In genomic region chr3:87855936-87856335, GRCm38 (mm10) we compare ENCODE assay signal across 26 mouse cellular contexts. TPM values are rescaled to one million over a fixed set of nuclear protein-coding genes. Genes with fewer than 3 reads are reported as not detected.
DNase-seq lines count a peak whose midpoint lies in the region; ATAC-seq and TF ChIP-seq lines count a peak whose summit lies in the region.
"Had no signal": no experiment of that assay in that cellular context is flagged by ENCODE, and none has a peak within 500 bp of the region (broad histone marks: within the 10 kb centered on the region; RNA-seq: fewer than 3 reads in every experiment).

No protein-coding gene starts in this region.

- no peaks in the 10 kb centered on the region for H3K27me3 ChIP-seq in liver, adult 2 months (ENCODE audit: control insufficient read depth, insufficient read depth, low read length)
- H3K27me3 ChIP-seq in liver, embryonic 12.5 days (replicated peaks), result no peaks in the 10 kb centered on the region
- H3K27me3 ChIP-seq: hindbrain, embryonic 13.5 days; kidney, embryonic 15.5 days; neural tube, embryonic 15.5 days had no signal

- 72% methylated on average over 8 of the region's 8 CpGs for WGBS in liver, adult 2 months
- 81% methylated on average over 8 of the region's 8 CpGs for WGBS in liver, embryonic 12.5 days (ENCODE audit: insufficient replicate concordance)

- intact Hi-C loops in gastrocnemius, postnatal 14 days (cut with DNase I; ENCODE audit: low total_unique reads), result no loop called here
- intact Hi-C loops in left cerebral cortex, postnatal 36 days (cut with DNase I), result no loop called here

- peak; percentile 32 for DNase-seq in gastrocnemius, postnatal 14 days
- no peak for DNase-seq in gastrocnemius, postnatal 4 days (ENCODE audit: low spot score in 2 of 2)
- DNase-seq in liver, adult 2 months (ENCODE audit: extremely low read depth, low read depth, low spot score), result no peak
- peak; percentile 47 for DNase-seq in testis, postnatal 10 days (ENCODE audit: low spot score)
- DNase-seq in testis, postnatal 14 days (ENCODE audit: low spot score), result no peak
- DNase-seq in left cerebral cortex, postnatal 36 days (ENCODE audit: low spot score in 2 of 2), result no peak
- DNase-seq: adrenal gland, postnatal 25 days; cerebellum, adult 9-11 months; gastrocnemius, postnatal 36 days; kidney, adult 11 months; liver; liver, postnatal 0 days; thymus, postnatal 14 days had no signal

- no peak for TF ChIP-seq CTCF in liver, adult 2 months (IDR thresholded peaks at IDR 0.05; ENCODE audit: low read depth, low read length)

- no peak overlapping the region for H3K4me3 ChIP-seq in liver, adult 2 months (ENCODE audit: insufficient read depth, low read depth, low read length)
- H3K4me3 ChIP-seq in liver, embryonic 12.5 days, result no peak overlapping the region
- H3K4me3 ChIP-seq: forebrain, embryonic 10.5 days; hindbrain, embryonic 13.5 days; kidney, embryonic 15.5 days; neural tube, embryonic 15.5 days had no signal

- no peaks in the 10 kb centered on the region for H3K9me3 ChIP-seq in liver, embryonic 12.5 days (replicated peaks)
- H3K9me3 ChIP-seq: hindbrain, embryonic 13.5 days; kidney, embryonic 15.5 days; neural tube, embryonic 15.5 days had no signal

- no peak for TF ChIP-seq POLR2A in liver, adult 2 months (IDR thresholded peaks at IDR 0.05; ENCODE audit: extremely low read depth, insufficient read depth, low read length)

- ATAC-seq in liver, embryonic 12.5 days, result no peak
- ATAC-seq: CD4-positive, CD25-positive, alpha-beta regulatory T cell, adult 4 months; liver, postnatal 0 days had no signal

- no peak overlapping the region for H3K9ac ChIP-seq in liver, adult 2 months (ENCODE audit: low read depth, low read length)
- no peak overlapping the region for H3K9ac ChIP-seq in liver, embryonic 12.5 days
- H3K9ac ChIP-seq: kidney, embryonic 15.5 days; liver, postnatal 0 days; neural tube, embryonic 15.5 days had no signal

- peak overlapping the region; percentile 34; the same call in 1 of the 2 replicates for H3K27ac ChIP-seq in liver, adult 2 months (replicated peaks; ENCODE audit: insufficient read depth, low read depth, low read length)
- H3K27ac ChIP-seq in liver, embryonic 12.5 days, result no peak overlapping the region
- H3K27ac ChIP-seq: forebrain, embryonic 10.5 days; hindbrain, embryonic 13.5 days; kidney, embryonic 15.5 days; macrophage; neural tube, embryonic 15.5 days had no signal

- no peaks in the 10 kb centered on the region for H3K79me2 ChIP-seq in liver, adult 2 months (ENCODE audit: control insufficient read depth, insufficient read depth, low read length)

- H3K4me2 ChIP-seq in liver, embryonic 12.5 days, result no peak overlapping the region
- H3K4me2 ChIP-seq: hindbrain, embryonic 13.5 days; kidney, embryonic 15.5 days; neural tube, embryonic 15.5 days had no signal

- peaks cover 20% of the 10 kb centered on the region; the same call in 1 of the 2 replicates for H3K36me3 ChIP-seq in liver, adult 2 months (ENCODE audit: control insufficient read depth, insufficient read depth, low read length)
- H3K36me3 ChIP-seq in liver, embryonic 12.5 days, result peaks cover 51% of the 10 kb centered on the region

- peaks cover 8% of the 10 kb centered on the region for H3K4me1 ChIP-seq in liver, adult 2 months (ENCODE audit: control insufficient read depth, insufficient read depth, low read length)
- peaks cover 4% of the 10 kb centered on the region; the same call in 1 of the 2 replicates for H3K4me1 ChIP-seq in liver, embryonic 12.5 days
- H3K4me1 ChIP-seq: kidney, embryonic 15.5 days had no signal

RNA-seq across cellular contexts. Expression of gene Sh2d2a, which starts 9.4 kb away (rescaled TPM):
- under 1 TPM in 1 of 2 experiments, not detected in 1; 0.06 TPM for total RNA-seq in gastrocnemius, postnatal 14 days (2021)
- under 1 TPM in 1 of 2 experiments, not detected in 1; 0.16 TPM for total RNA-seq in gastrocnemius, postnatal 4 days (2021)
- total RNA-seq in liver, adult 2 months (2014; rRNA removed), result 0.09 and 0.20 TPM in 2 replicates
- 0.39 and 0.83 TPM in 2 replicates for polyA plus RNA-seq in liver, adult 2 months (2012; rRNA removed)
- polyA plus RNA-seq in liver, embryonic 12.5 days (2016; fragmentation: Nextera tagmentation; extraction: Ambion mirVana), result 0.04 and 0.11 TPM in 2 replicates
- not detected for total RNA-seq in left cerebral cortex, postnatal 36 days (2021)
- total RNA-seq: left cerebral cortex, postnatal 25 days; midbrain, postnatal 0 days had no signal
- polyA plus RNA-seq: brain, embryonic 14.5 days; forebrain, embryonic 16.5 days; hindbrain, embryonic 13.5 days; kidney, embryonic 15.5 days; macrophage; midbrain, postnatal 0 days; neural tube, embryonic 15.5 days had no signal

RNA-seq across cellular contexts. Expression of gene Prcc, which starts 29.5 kb away (rescaled TPM):
- total RNA-seq in gastrocnemius, postnatal 14 days (2021), result 10 to 100 TPM; 40.1 to 40.5 TPM
- total RNA-seq in gastrocnemius, postnatal 4 days (2021), result 10 to 100 TPM; 56.7 to 58.3 TPM
- 8.0 and 9.9 TPM in 2 replicates for total RNA-seq in liver, adult 2 months (2014; rRNA removed)
- 15.1 and 16.8 TPM in 2 replicates for polyA plus RNA-seq in liver, adult 2 months (2012; rRNA removed)
- 8.7 and 8.9 TPM in 2 replicates for polyA plus RNA-seq in liver, embryonic 12.5 days (2016; fragmentation: Nextera tagmentation; extraction: Ambion mirVana)
- 10 to 100 TPM; 59.8 to 63.6 TPM for total RNA-seq in left cerebral cortex, postnatal 36 days (2021)

RNA-seq across cellular contexts. Expression of gene Pear1, which starts 31.8 kb away (rescaled TPM):
- 10 to 100 TPM; 14.4 to 17.9 TPM for total RNA-seq in gastrocnemius, postnatal 14 days (2021)
- 10 to 100 TPM; 20.8 to 26.2 TPM for total RNA-seq in gastrocnemius, postnatal 4 days (2021)
- 2.3 and 4.7 TPM in 2 replicates for total RNA-seq in liver, adult 2 months (2014; rRNA removed)
- 8.7 and 12.7 TPM in 2 replicates for polyA plus RNA-seq in liver, adult 2 months (2012; rRNA removed)
- 9.4 and 10.2 TPM in 2 replicates for polyA plus RNA-seq in liver, embryonic 12.5 days (2016; fragmentation: Nextera tagmentation; extraction: Ambion mirVana)
- total RNA-seq in left cerebral cortex, postnatal 36 days (2021), result 1 to 10 TPM; 6.8 to 9.2 TPM

RNA-seq across cellular contexts. Expression of gene Hdgf, which starts 50.2 kb away (rescaled TPM):
- total RNA-seq in gastrocnemius, postnatal 14 days (2021), result 100 to 1,000 TPM; 152 to 161 TPM
- total RNA-seq in gastrocnemius, postnatal 4 days (2021), result 100 to 1,000 TPM; 179 to 182 TPM
- 58.8 and 64.5 TPM in 2 replicates for total RNA-seq in liver, adult 2 months (2014; rRNA removed)
- 74.7 and 87.3 TPM in 2 replicates for polyA plus RNA-seq in liver, adult 2 months (2012; rRNA removed)
- polyA plus RNA-seq in liver, embryonic 12.5 days (2016; fragmentation: Nextera tagmentation; extraction: Ambion mirVana), result 393 and 400 TPM in 2 replicates
- total RNA-seq in left cerebral cortex, postnatal 36 days (2021), result 100 to 1,000 TPM; 150 to 153 TPM

RNA-seq across cellular contexts. Expression of gene Insrr, which starts 59.2 kb away (rescaled TPM):
- total RNA-seq in gastrocnemius, postnatal 14 days (2021), result under 1 TPM; 0.25 to 0.35 TPM
- total RNA-seq in gastrocnemius, postnatal 4 days (2021), result under 1 TPM; 0.15 to 0.18 TPM
- total RNA-seq in liver, adult 2 months (2014; rRNA removed), result not detected in 2 replicates
- 0.02 TPM in 1 of 2 replicates, not detected in the other for polyA plus RNA-seq in liver, adult 2 months (2012; rRNA removed)
- polyA plus RNA-seq in liver, embryonic 12.5 days (2016; fragmentation: Nextera tagmentation; extraction: Ambion mirVana), result 0.05 TPM in 1 of 2 replicates, not detected in the other
- total RNA-seq in left cerebral cortex, postnatal 36 days (2021), result under 1 TPM; 0.39 to 0.77 TPM
- total RNA-seq: common myeloid progenitor, adult 5-6 weeks; gastrocnemius, postnatal 36 days had no signal
- polyA plus RNA-seq: heart, embryonic 16.5 days; liver, postnatal 0 days; macrophage had no signal

Comparison
In these comparisons a context has a peak if more than half of its experiments do, and no peak if none do; other contexts are left out.
1. DNase-seq: peak in gastrocnemius, postnatal 14 days (single experiment) and testis, postnatal 10 days (single experiment); none in gastrocnemius, postnatal 4 days (0 of 2), liver, adult 2 months (single experiment), testis, postnatal 14 days (single experiment) and left cerebral cortex, postnatal 36 days (0 of 2).